Mouse (Mus musculus) lung, embryonic 16.5 days (tissue): Measurements from ENCODE around the gene Irf2. TPM values are rescaled to one million over a fixed set of nuclear protein-coding genes. Genes with fewer than 3 reads are reported as not detected.
"Not testable (repeated sequence)": the region's sequence is repeated elsewhere in the genome, so short reads cannot be mapped to it uniquely, and the experiment has no call there.

Source experiments
- ATAC-seq: fragments of 200-750 bp; cut with Nextera tagmentation; 2 replicates; pipeline ENCODE4 v1.8.0; 2017; ENCODE audit warnings: low read depth, mild to moderate bottlenecking, moderate library complexity
- H3K27ac ChIP-seq: fragments of 300-500 bp; sonication (generic); 2 replicates; pipeline ENCODE4 v1.5.1; 2014; ENCODE audit warnings: mild to moderate bottlenecking, control low read depth, low read length
- H3K27me3 ChIP-seq: fragments of 300-500 bp; sonication (generic); 2 replicates; pipeline ENCODE4 v1.6.1; 2014; ENCODE audit warnings: low read depth, low read length, mixed read lengths; ENCODE audit not compliant: control insufficient read depth, insufficient read depth
- H3K36me3 ChIP-seq: fragments of 300-500 bp; sonication (generic); 2 replicates; pipeline ENCODE4 v1.6.1; 2014; ENCODE audit warnings: low read length; ENCODE audit not compliant: control insufficient read depth, insufficient read depth
- H3K4me1 ChIP-seq: fragments of 300-500 bp; sonication (generic); replicated peaks from 2 replicates; pipeline ENCODE4 v1.6.1; 2014; ENCODE audit warnings: low read length, mixed read lengths; ENCODE audit not compliant: control insufficient read depth, insufficient read depth
- H3K4me2 ChIP-seq: fragments of 300-500 bp; sonication (generic); 2 replicates; pipeline ENCODE4 v1.6.1; 2014; ENCODE audit warnings: low read depth, low read length, control low read depth
- H3K4me3 ChIP-seq: fragments of 300-500 bp; sonication (generic); 2 replicates; pipeline ENCODE4 v1.5.1; 2014; ENCODE audit warnings: mild to moderate bottlenecking, low read length, control low read depth
- H3K9ac ChIP-seq: fragments of 300-500 bp; sonication (generic); 2 replicates; pipeline ENCODE4 v1.6.1; 2014; ENCODE audit warnings: low read length, control low read depth
- H3K9me3 ChIP-seq: fragments of 300-500 bp; sonication (generic); 2 replicates; pipeline ENCODE4 v1.6.1; 2016; ENCODE audit warnings: low read length; ENCODE audit not compliant: control insufficient read depth
- WGBS: fragments of 180-500 bp; shearing (Covaris S2); extraction: QIAGEN DNeasy Blood & Tissue Kit; methylation state at CpG from one replicate; pipeline ENCODE4 v1.1.7; 2014; 5-methylcytosine and 5-hydroxymethylcytosine counted together
- polyA plus RNA-seq: library from polyadenylated mRNA; unstranded; fragments of >200 nt; fragmentation: Nextera tagmentation; extraction: Ambion mirVana; gene quantifications from 2 replicates; pipeline ENCODE4 v1.2.1, GENCODE M21; 2015

Gene Irf2
- polyA plus RNA-seq, 1 experiment from 2014 or later: 38.3 TPM

DNA sequence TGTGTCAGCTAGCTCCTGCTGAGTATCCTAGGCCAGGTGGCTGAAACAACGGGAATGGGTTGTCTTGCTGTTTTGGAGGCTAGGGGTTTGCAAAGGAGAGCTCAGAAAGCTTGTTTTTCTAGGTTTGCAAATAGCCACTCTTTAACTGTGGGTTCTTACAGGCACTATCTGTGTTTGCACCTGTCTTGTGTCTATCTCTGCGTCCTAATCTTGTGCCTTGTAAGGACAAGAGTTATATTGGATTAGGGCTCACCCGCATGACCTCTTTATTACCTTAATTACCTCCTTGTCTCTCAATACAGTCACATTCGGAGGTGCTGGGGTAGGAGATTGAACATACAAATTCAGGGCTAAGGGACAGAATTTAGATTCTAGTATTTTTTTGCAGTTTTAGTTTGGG, 18.9 kb upstream of the Irf2 start:
- WGBS: 52% methylated on average over 4 of the region's 4 CpGs
- Histone ChIP-seq H3K27ac (no peak overlapping the region), H3K4me3 (no peak overlapping the region), H3K27me3 (no peaks in the 10 kb centered on the region), H3K9me3 (no peaks in the 10 kb centered on the region), H3K9ac (no peak overlapping the region), H3K36me3 (no peaks in the 10 kb centered on the region), H3K4me2 (no peak overlapping the region), H3K4me1 (peaks cover 7% of the 10 kb centered on the region)
- ATAC-seq: no peak

DNA sequence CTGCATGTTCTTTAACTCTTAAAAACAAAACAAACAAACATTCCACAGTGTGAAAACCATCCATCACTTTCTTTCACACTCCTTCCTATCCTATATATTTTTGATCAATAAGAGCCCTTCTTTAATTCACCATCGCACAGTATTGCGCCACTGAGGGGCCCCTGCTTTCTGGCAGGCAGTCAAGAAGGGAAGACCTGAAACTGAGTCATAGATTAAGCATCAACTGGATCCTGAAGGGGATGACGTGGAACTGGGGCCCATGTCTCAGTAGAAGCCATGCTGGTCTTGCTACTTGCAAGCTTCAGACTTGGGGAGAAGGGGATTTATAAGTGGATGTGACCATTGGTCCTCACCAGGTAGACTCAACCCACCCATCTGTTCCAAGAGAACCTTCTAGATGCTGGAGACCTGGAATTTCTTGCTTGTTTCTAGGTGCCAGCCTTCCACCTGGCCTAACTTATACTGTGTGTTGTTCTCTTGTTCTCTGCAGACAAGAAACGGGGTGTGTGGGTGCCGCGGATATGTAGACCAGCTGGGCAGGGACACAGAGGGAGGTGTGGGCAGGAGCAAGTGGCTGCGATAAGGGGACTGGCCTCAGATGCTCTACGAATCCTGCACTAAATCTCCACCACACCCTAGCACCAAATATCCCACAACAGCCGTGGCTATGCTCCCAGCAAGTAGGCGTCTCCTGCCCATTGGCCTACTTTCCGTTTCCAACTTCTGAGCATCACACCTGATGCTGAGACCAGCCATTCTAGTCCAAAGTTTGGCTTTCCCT, 18.3 kb upstream of the Irf2 start:
- no peak overlapping the region for H3K4me3 ChIP-seq
- no peak for ATAC-seq
- 81% methylated on average over 11 of the region's 11 CpGs for WGBS

GRCm38 (mm10) chr8:46722536-46722935, 17.0 kb upstream of the Irf2 start:
- Histone ChIP-seq H3K36me3 (no peaks in the 10 kb centered on the region), H3K4me3 (no peak overlapping the region), H3K4me1 (no peaks in the 10 kb centered on the region), H3K27ac (no peak overlapping the region), H3K9ac (no peak overlapping the region), H3K27me3 (no peaks in the 10 kb centered on the region), H3K9me3 (no peaks in the 10 kb centered on the region), H3K4me2 (no peak overlapping the region)
- WGBS: 33% methylated on average over 2 of the region's 2 CpGs
- ATAC-seq: no peak

More for the DNA sequence above, 18.3 kb upstream of the Irf2 start:
- Histone ChIP-seq H3K9me3 (no peaks in the 10 kb centered on the region), H3K27me3 (no peaks in the 10 kb centered on the region), H3K4me2 (no peak overlapping the region), H3K27ac (no peak overlapping the region), H3K36me3 (no peaks in the 10 kb centered on the region), H3K4me1 (peaks cover 4% of the 10 kb centered on the region), H3K9ac (no peak overlapping the region)

DNA sequence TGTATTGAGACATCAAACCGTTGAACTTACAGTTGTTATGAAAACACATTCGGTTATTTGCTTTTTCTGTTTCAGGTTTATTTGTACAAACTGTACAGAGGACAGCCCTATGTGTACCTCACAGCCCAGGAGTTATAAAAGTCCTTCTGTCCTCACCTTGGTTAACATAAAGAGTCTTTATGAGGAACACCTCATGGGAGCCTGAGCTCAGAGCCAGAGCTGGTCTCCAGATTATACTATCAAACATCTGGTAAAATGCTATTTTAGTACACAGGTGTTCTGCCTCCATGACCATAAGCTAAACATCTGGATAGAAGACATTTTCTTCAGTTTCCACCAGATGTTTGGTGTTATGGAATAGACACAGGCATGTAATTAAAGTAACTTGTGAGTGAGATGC, 13.1 kb upstream of the Irf2 start:
- ATAC-seq: no peak
- no peak overlapping the region for H3K27ac ChIP-seq
- no peaks in the 10 kb centered on the region for H3K36me3 ChIP-seq
- H3K4me1 ChIP-seq: no peaks in the 10 kb centered on the region
- no peaks in the 10 kb centered on the region for H3K9me3 ChIP-seq
- no peak overlapping the region for H3K9ac ChIP-seq
- no peak overlapping the region for H3K4me3 ChIP-seq
- no peak overlapping the region for H3K4me2 ChIP-seq
- no peaks in the 10 kb centered on the region for H3K27me3 ChIP-seq
- WGBS: 87% methylated on average over 2 of the region's 2 CpGs

DNA sequence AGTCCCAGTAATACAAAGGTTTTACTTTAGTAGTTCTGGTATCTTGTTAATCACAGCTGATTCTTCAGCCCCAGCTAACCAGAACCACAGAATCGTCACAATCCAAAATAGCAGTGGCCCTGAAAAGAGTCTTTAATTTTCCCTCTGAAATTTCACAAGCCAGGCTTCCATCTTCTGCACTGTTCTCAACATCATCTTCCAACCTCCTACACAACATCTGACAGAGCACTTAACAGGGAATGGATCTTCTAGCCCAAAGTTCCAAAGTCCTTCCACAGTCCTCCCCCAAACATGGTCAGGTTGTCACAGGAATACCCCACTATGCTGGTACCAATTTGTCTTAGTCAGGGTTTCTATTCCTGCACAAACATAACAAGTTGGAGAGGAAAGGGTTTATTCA, 9.9 kb upstream of the Irf2 start:
- not testable (repeated sequence) for H3K27me3 ChIP-seq, H3K27ac ChIP-seq, H3K4me1 ChIP-seq, H3K36me3 ChIP-seq, H3K4me3 ChIP-seq, H3K9me3 ChIP-seq, H3K4me2 ChIP-seq, H3K9ac ChIP-seq, ATAC-seq
- 78% methylated on average over 1 of the region's 1 CpGs for WGBS

DNA sequence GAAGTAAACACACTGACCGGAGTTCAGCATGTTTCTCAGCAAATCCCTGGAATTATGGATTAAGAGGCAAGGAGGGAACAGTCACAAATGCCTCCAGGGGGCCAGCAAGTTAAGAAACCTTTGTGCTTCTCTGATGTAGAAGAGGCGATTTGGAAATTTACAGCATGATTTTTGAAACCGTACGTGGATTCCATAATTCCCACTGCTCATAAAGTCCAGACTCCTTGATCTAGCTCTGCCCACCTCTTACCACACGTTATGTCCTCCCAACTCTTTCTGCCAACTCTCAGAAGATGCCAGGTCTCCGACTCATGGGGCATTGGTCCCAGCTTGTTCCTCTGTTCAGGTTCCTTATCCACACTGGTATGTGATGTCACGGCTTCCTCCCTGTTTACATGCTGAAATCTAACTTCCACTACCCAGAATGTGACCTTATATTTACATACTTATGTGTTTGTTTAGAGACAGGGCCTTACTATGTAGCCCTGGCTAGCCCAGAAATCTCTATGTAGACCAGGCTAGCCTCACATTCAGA, 7.1 kb upstream of the Irf2 start:
- Histone ChIP-seq H3K9me3 (peaks cover 6% of the 10 kb centered on the region), H3K27ac (no peak overlapping the region), H3K4me2 (no peak overlapping the region), H3K9ac (no peak overlapping the region), H3K4me1 (no peaks in the 10 kb centered on the region), H3K36me3 (no peaks in the 10 kb centered on the region; the same call in 1 of the 2 replicates), H3K4me3 (no peak overlapping the region), H3K27me3 (no peaks in the 10 kb centered on the region)
- 78% methylated on average over 7 of the region's 7 CpGs for WGBS
- no peak for ATAC-seq

- Histone ChIP-seq H3K27ac (no peak overlapping the region), H3K4me1 (peaks cover 8% of the 10 kb centered on the region), H3K9ac (no peak overlapping the region), H3K27me3 (no peaks in the 10 kb centered on the region), H3K4me3 (no peak overlapping the region), H3K9me3 (peaks cover 6% of the 10 kb centered on the region), H3K4me2 (no peak overlapping the region), H3K36me3 (no peaks in the 10 kb centered on the region; the same call in 1 of the 2 replicates)
- ATAC-seq: no peak
- 75% methylated on average over 8 of the region's 8 CpGs for WGBS
Measured at GRCm38 (mm10) chr8:46733603-46734002, 5.9 kb upstream of the Irf2 start.

DNA sequence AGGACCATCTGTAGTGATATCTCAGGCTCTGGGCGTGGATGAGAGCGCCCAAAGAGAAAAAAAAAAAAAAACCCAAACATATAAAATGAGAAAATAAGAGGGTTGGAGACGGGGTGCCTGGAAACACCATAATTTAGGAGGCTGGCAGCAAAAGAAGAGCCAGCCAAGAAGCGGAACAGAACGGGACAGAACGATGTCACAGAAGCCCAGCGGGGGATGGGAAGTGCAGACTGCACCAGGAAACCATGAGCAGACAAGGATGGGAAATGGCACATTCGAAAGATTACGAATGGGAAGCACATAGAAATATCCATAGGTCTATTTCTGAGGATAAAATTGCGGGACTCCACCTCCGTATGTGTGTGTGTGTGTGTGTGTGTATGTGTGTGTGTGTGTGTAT, 4.0 kb upstream of the Irf2 start:
- no peaks in the 10 kb centered on the region for H3K27me3 ChIP-seq
- H3K27ac ChIP-seq: no peak overlapping the region
- WGBS: 77% methylated on average over 11 of the region's 11 CpGs
- H3K9me3 ChIP-seq: peaks cover 6% of the 10 kb centered on the region
- ATAC-seq: no peak
- no peak overlapping the region for H3K4me2 ChIP-seq
- H3K4me1 ChIP-seq: peaks cover 10% of the 10 kb centered on the region
- no peaks in the 10 kb centered on the region; the same call in 1 of the 2 replicates for H3K36me3 ChIP-seq
- no peak overlapping the region for H3K4me3 ChIP-seq
- no peak overlapping the region for H3K9ac ChIP-seq

DNA sequence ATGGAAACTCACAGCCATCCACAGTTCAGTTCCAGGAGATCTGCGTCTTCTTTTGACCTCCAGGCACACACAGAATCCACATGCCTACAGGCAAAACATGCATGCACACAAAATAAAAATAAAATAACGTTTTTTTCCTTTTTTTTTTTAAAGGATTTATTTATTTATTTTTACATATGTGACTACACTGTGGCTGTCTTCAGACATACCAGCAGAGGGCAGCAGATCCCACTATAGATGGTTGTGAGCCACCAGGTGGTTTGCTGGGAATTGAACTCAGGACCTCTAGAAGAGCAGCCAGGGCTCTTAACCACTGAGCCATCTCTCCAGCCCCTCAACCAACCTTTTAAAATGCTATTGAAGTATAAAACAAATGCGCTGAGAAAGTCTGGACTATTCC, 3.3 kb upstream of the Irf2 start:
- H3K4me1 ChIP-seq: peaks cover 10% of the 10 kb centered on the region
- no peak overlapping the region for H3K27ac ChIP-seq
- peaks cover 6% of the 10 kb centered on the region for H3K9me3 ChIP-seq
- no peaks in the 10 kb centered on the region for H3K27me3 ChIP-seq
- H3K36me3 ChIP-seq: no peaks in the 10 kb centered on the region; the same call in 1 of the 2 replicates
- WGBS: 77% methylated on average over 3 of the region's 3 CpGs
- no peak overlapping the region for H3K9ac ChIP-seq
- ATAC-seq: no peak
- no peak overlapping the region for H3K4me2 ChIP-seq
- no peak overlapping the region for H3K4me3 ChIP-seq
